8 mouse cellular contexts compared by ENCODE assay signal in the genomic region with DNA sequence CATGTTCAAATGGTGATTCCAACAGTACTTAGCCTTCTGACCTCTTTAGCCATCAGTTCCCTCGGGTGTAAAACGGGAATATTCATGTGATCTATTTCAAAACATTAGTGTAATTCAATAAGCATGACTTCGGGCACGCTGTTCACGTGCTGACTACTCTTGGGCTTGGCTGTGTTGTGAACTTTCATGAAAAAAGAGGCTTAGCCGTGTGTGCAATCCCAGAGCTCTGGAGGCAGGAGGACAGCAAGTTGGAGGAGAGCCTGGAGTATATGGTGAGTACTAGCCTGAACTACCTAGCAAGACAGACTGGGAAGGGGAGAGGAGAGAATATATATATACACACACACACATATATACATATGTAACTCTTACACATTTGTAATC. TPM values are rescaled to one million over a fixed set of nuclear protein-coding genes. Genes with fewer than 3 reads are reported as not detected.
DNase-seq lines count a peak whose midpoint lies in the region; ATAC-seq lines count a peak whose summit lies in the region.

No protein-coding gene starts in this region.

- peak; percentile 2 for ATAC-seq in CD4-positive, CD25-positive, alpha-beta regulatory T cell, adult 4 months
- ATAC-seq in forebrain, embryonic 15.5 days (replicated peaks), result peak; percentile 36
- ATAC-seq in megakaryocyte, adult 5-6 weeks (ENCODE audit: poor library complexity, severe bottlenecking), result peak; percentile 36

- no peak overlapping the region for H3K27ac ChIP-seq in forebrain, embryonic 15.5 days (replicated peaks)

- H3K9me3 ChIP-seq in forebrain, embryonic 15.5 days, result no peaks in the 10 kb centered on the region

- H3K9ac ChIP-seq in forebrain, embryonic 15.5 days (replicated peaks), result peak overlapping the region; percentile 38; the same call in 1 of the 2 replicates

- 36% methylated on average over 6 of the region's 6 CpGs for WGBS in forebrain, embryonic 15.5 days

- H3K4me1 ChIP-seq in forebrain, embryonic 15.5 days, result peaks cover 17% of the 10 kb centered on the region

- peak overlapping the region; percentile 29; the same call in 1 of the 2 replicates for H3K4me2 ChIP-seq in forebrain, embryonic 15.5 days (replicated peaks)

- DNase-seq in embryo, embryonic 11.5 days (ENCODE audit: low read depth, low spot score), result peak; percentile 16
- no peak for DNase-seq in embryo, embryonic 10.5 days (ENCODE audit: low spot score)
- no peak for DNase-seq in left cerebral cortex, postnatal 25 days (ENCODE audit: low spot score in 2 of 2)
- DNase-seq in ovary, postnatal 10 days (ENCODE audit: low spot score), result no peak
- DNase-seq in cerebellum, adult 9-10 months, result no peak

- peak overlapping the region; percentile 75; the same call in 1 of the 2 replicates for H3K4me3 ChIP-seq in forebrain, embryonic 15.5 days

- intact Hi-C loops in left cerebral cortex, postnatal 25 days (cut with DNase I), result loop anchor here (1.0 to 5.0 kb wide), 2 partner anchors 80 to 571 kb away; a partner anchor contains a TSS

- H3K27me3 ChIP-seq in forebrain, embryonic 15.5 days, result no peaks in the 10 kb centered on the region

- H3K36me3 ChIP-seq in forebrain, embryonic 15.5 days, result peaks cover 27% of the 10 kb centered on the region

RNA-seq across cellular contexts. Expression of a gene that starts 0.4 kb away (rescaled TPM):
- polyA plus RNA-seq in CD4-positive, CD25-positive, alpha-beta regulatory T cell, adult 4 months (2017; shearing (Covaris generic)), result 1,000 to 10,000 TPM; 1,268 to 2,675 TPM
- 707 and 713 TPM in 2 replicates for polyA plus RNA-seq in forebrain, embryonic 15.5 days (2015; fragmentation: Nextera tagmentation; extraction: Ambion mirVana)
- total RNA-seq in megakaryocyte, adult 5-6 weeks (2015), result 2,058 and 2,275 TPM in 2 replicates
- 3,397 and 3,773 TPM in 2 replicates for total RNA-seq in megakaryocyte, adult 5-6 weeks (2017)
- total RNA-seq in left cerebral cortex, postnatal 25 days (2021), result 100 to 1,000 TPM; 337 to 339 TPM

Comparison
In these comparisons a context has a peak if more than half of its experiments do, and no peak if none do; other contexts are left out.
1. RNA of a gene that starts 0.4 kb away (total RNA-seq): 2,058 to 3,773 TPM in megakaryocyte, adult 5-6 weeks; 337 to 339 TPM in left cerebral cortex, postnatal 25 days; every median in the first group is over 4 times any median in the second.
2. Peak in every context shown above with its lines, with median percentiles within 50 percentile points of each other: ATAC-seq.